Mouse (Mus musculus) neural tube, embryonic 15.5 days (tissue): ENCODE results near the gene Stpg1. TPM values are rescaled to one million over a fixed set of nuclear protein-coding genes. Genes with fewer than 3 reads are reported as not detected.

Experiments used
- ATAC-seq: fragments of 200-750 bp; cut with Nextera tagmentation; 2 replicates; pipeline ENCODE4 v1.8.0; 2017; ENCODE audit warnings: mild to moderate bottlenecking, moderate TSS enrichment, moderate library complexity; ENCODE audit not compliant: low FRiP score
- H3K27ac ChIP-seq: fragments of 300-500 bp; sonication (generic); replicated peaks from 2 replicates; pipeline ENCODE4 v1.5.1; 2015; ENCODE audit warnings: mild to moderate bottlenecking, inconsistent platforms
- H3K27me3 ChIP-seq: fragments of 300-500 bp; sonication (generic); replicated peaks from 2 replicates; pipeline ENCODE4 v1.6.1; 2015; ENCODE audit warnings: inconsistent platforms
- H3K36me3 ChIP-seq: fragments of 300-500 bp; sonication (generic); 2 replicates; pipeline ENCODE4 v1.6.1; 2015; ENCODE audit warnings: inconsistent platforms
- H3K4me1 ChIP-seq: fragments of 300-500 bp; sonication (generic); 2 replicates; pipeline ENCODE4 v1.6.1; 2015; ENCODE audit warnings: inconsistent platforms
- H3K4me2 ChIP-seq: fragments of 300-500 bp; sonication (generic); 2 replicates; pipeline ENCODE4 v1.6.1; 2015; ENCODE audit warnings: inconsistent platforms, mild to moderate bottlenecking, moderate library complexity
- H3K4me3 ChIP-seq: fragments of 300-500 bp; sonication (generic); replicated peaks from 2 replicates; pipeline ENCODE4 v1.5.1; 2015; ENCODE audit warnings: mild to moderate bottlenecking, inconsistent platforms
- H3K9ac ChIP-seq: fragments of 300-500 bp; sonication (generic); replicated peaks from 2 replicates; pipeline ENCODE4 v1.6.1; 2015; ENCODE audit warnings: mild to moderate bottlenecking, inconsistent platforms
- H3K9me3 ChIP-seq: fragments of 300-500 bp; sonication (generic); replicated peaks from 2 replicates; pipeline ENCODE4 v1.6.1; 2016; ENCODE audit warnings: inconsistent platforms
- WGBS: fragments of 180-500 bp; shearing (Covaris S2); methylation state at CpG from one replicate; pipeline ENCODE4 v1.1.7; 2015; ENCODE audit warnings: mixed read lengths; 5-methylcytosine and 5-hydroxymethylcytosine counted together
- polyA plus RNA-seq: library from polyadenylated mRNA; unstranded; fragments of >200 nt; fragmentation: Nextera tagmentation; extraction: Ambion mirVana; gene quantifications from 2 replicates; pipeline ENCODE4 v1.2.1, GENCODE M21; 2015

Stpg1 gene
- polyA plus RNA-seq, 1 experiment from 2014 or later, result 0.37 TPM

DNA sequence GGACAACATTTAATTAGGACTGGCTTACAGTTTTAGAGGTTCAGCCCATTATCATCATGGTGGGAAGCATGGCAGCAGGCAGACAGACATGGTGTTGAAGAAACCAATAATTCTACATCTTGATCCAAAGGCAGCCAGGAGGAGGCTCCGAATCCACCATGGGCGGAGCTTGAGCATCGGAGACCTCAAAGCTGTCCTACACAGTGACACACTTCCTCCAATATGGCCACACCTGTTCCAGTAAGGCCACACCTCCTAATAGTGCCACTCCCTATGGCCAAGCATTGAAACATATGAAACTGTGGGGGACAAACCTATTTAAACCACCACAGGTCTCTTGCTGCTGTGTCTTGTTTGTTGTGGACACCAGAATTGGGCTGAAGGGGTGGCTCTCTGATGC is 40.4 kb downstream of the Stpg1 start:
- peaks cover 12% of the 10 kb centered on the region for H3K4me1 ChIP-seq
- no peaks in the 10 kb centered on the region for H3K36me3 ChIP-seq
- H3K4me2 ChIP-seq, result no peak overlapping the region
- H3K4me3 ChIP-seq, result no peak overlapping the region
- no peak overlapping the region for H3K27ac ChIP-seq
- ATAC-seq, result no peak
- 100% methylated on average over 3 of the region's 3 CpGs for WGBS
- H3K9me3 ChIP-seq, result peaks cover 4% of the 10 kb centered on the region; the same call in 1 of the 2 replicates
- no peak overlapping the region for H3K9ac ChIP-seq
- H3K27me3 ChIP-seq, result 0 out of 2 replicates have a peak, but pooled peaks cover 2% of the 10 kb centered on the region

GRCm38 (mm10) chr4:135539056-135539455 is 44.5 kb downstream of the Stpg1 start:
- H3K4me3 ChIP-seq, result no peak overlapping the region
- H3K36me3 ChIP-seq, result no peaks in the 10 kb centered on the region
- ATAC-seq, result no peak
- no peak overlapping the region for H3K9ac ChIP-seq
- H3K4me2 ChIP-seq, result no peak overlapping the region
- WGBS, result 89% methylated on average over 12 of the region's 12 CpGs
- H3K4me1 ChIP-seq, result peaks cover 8% of the 10 kb centered on the region
- no peaks in the 10 kb centered on the region for H3K9me3 ChIP-seq
- no peak overlapping the region for H3K27ac ChIP-seq
- H3K27me3 ChIP-seq, result 0 out of 2 replicates have a peak, but pooled peaks cover 2% of the 10 kb centered on the region

- Histone ChIP-seq H3K9ac (no peak overlapping the region), H3K9me3 (no peaks in the 10 kb centered on the region), H3K4me3 (no peak overlapping the region), H3K36me3 (no peaks in the 10 kb centered on the region), H3K27me3 (0 out of 2 replicates have a peak, but pooled peaks cover 2% of the 10 kb centered on the region), H3K4me1 (peaks cover 13% of the 10 kb centered on the region), H3K27ac (peak overlapping the region; percentile 54; the same call in 1 of the 2 replicates), H3K4me2 (no peak overlapping the region)
- WGBS, result 42% methylated on average over 9 of the region's 9 CpGs
- ATAC-seq, result peak; percentile 28; the same call in 1 of the 2 replicates
Observed at GRCm38 (mm10) chr4:135540057-135540456, 45.5 kb downstream of the Stpg1 start.

DNA sequence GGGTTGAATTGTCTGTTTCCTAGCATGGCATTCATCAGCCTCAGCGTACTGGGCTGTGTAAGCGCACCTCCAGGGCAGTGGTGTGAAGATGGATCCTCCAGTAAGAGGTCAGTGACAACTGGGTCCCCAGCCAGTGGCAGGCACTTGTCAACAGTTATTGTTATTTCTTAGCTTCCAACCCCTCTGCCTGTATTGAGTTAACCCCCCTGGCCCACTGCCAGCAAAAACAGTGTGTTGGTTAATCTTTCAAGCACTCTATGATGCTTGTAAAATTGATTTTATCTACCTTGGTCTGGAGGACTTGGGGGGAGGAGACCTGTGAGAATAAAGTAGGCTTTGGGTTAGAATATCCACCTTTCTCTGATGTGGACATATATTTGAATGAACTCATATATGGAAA is 49.7 kb downstream of the Stpg1 start:
- H3K4me3 ChIP-seq, result no peak overlapping the region
- H3K4me1 ChIP-seq, result peaks cover 38% of the 10 kb centered on the region
- no peak overlapping the region for H3K4me2 ChIP-seq
- no peak for ATAC-seq
- H3K36me3 ChIP-seq, result no peaks in the 10 kb centered on the region
- 96% methylated on average over 2 of the region's 2 CpGs for WGBS
- no peaks in the 10 kb centered on the region for H3K27me3 ChIP-seq
- H3K9me3 ChIP-seq, result no peaks in the 10 kb centered on the region
- H3K27ac ChIP-seq, result no peak overlapping the region
- H3K9ac ChIP-seq, result no peak overlapping the region

DNA sequence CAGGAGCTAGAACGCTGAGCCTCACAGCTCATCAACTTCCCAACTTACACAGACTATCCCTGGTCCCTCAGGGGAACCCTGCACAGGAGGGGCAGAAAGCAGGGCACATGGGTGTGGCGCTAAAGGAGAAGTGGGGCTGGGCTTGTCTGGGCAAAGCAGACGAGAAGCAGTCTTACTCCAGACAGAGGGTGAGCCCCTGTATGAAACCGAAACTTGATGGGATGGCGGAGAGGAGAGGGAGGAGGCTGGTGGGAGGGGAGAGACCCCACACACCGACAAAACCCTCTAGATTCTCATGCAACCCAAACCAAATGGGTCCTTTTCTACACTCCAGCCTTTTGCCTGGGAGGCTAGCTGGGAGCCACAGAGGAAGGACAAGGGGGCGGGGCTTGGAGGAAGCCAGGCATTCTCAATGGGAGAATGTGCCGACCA is 50.5 kb downstream of the Stpg1 start:
- Histone ChIP-seq H3K9ac (no peak overlapping the region), H3K4me1 (peaks cover 32% of the 10 kb centered on the region), H3K4me3 (no peak overlapping the region; the same call in 1 of the 2 replicates), H3K9me3 (no peaks in the 10 kb centered on the region), H3K36me3 (no peaks in the 10 kb centered on the region), H3K27me3 (no peaks in the 10 kb centered on the region), H3K4me2 (peak overlapping the region; percentile 34), H3K27ac (no peak overlapping the region)
- WGBS, result 22% methylated on average over 8 of the region's 8 CpGs
- ATAC-seq, result no peak

GRCm38 (mm10) chr4:135546008-135546407 is 51.4 kb downstream of the Stpg1 start:
- H3K9me3 ChIP-seq, result no peaks in the 10 kb centered on the region
- peaks cover 30% of the 10 kb centered on the region for H3K4me1 ChIP-seq
- no peak overlapping the region for H3K27ac ChIP-seq
- no peak overlapping the region for H3K4me3 ChIP-seq
- no peaks in the 10 kb centered on the region for H3K36me3 ChIP-seq
- H3K9ac ChIP-seq, result no peak overlapping the region
- no peak overlapping the region for H3K4me2 ChIP-seq
- no peak for ATAC-seq
- no peaks in the 10 kb centered on the region for H3K27me3 ChIP-seq
- 76% methylated on average over 7 of the region's 7 CpGs for WGBS

- ATAC-seq, result no peak
- H3K4me3 ChIP-seq, result no peak overlapping the region
- peaks cover 30% of the 10 kb centered on the region for H3K4me1 ChIP-seq
- H3K27ac ChIP-seq, result no peak overlapping the region
- no peaks in the 10 kb centered on the region for H3K27me3 ChIP-seq
- no peak overlapping the region for H3K9ac ChIP-seq
- H3K4me2 ChIP-seq, result no peak overlapping the region
- H3K36me3 ChIP-seq, result no peaks in the 10 kb centered on the region
- H3K9me3 ChIP-seq, result no peaks in the 10 kb centered on the region
- 82% methylated on average over 4 of the region's 4 CpGs for WGBS
Observed at GRCm38 (mm10) chr4:135546793-135547192, 52.2 kb downstream of the Stpg1 start.

DNA sequence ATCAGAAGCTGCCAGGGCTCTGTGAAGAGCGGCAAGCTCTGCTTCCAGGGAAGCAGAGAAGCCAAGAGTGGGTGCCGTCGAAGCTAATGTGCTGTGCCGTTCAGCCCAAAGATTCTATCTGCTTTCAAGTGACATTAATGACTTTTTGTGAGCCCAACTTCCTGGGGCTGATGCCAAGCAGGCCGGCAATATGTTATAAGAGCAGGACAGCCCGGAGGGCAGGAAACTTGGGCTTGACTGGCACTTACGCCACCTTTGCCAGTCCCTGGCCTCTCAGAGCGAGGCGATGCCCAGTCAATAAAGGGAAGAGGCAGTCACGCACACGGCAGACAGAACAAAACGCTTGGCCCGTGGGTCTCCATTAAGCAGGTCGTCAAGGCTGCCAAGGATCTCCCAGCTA is 53.0 kb downstream of the Stpg1 start:
- no peak overlapping the region for H3K27ac ChIP-seq
- peaks cover 34% of the 10 kb centered on the region for H3K4me1 ChIP-seq
- H3K4me2 ChIP-seq, result no peak overlapping the region
- 33% methylated on average over 14 of the region's 14 CpGs for WGBS
- H3K4me3 ChIP-seq, result no peak overlapping the region
- no peak overlapping the region for H3K9ac ChIP-seq
- ATAC-seq, result 0 out of 2 replicates have a peak, but pooled peaks have one; percentile 33
- H3K36me3 ChIP-seq, result no peaks in the 10 kb centered on the region
- H3K9me3 ChIP-seq, result no peaks in the 10 kb centered on the region
- H3K27me3 ChIP-seq, result no peaks in the 10 kb centered on the region

DNA sequence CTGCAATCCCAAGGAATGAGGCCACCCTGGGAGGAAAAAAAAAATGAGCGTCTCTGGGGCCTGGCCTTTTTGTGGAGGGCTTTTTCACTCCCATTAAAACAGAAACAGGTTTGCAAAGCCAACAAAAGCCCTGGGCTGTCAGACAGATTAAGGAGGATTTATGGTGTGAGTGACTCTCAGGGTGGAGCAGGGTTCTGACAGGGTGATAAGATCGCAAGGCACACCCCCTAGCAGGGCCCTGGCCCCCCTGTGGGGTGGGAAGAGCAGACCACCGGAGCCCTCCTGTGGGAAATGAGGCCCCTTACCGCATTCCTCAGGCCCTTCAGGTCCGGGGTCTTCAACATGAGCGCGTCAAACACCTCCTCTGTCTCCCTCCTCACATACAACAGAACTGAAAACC is 53.5 kb downstream of the Stpg1 start:
- H3K9ac ChIP-seq, result no peak overlapping the region
- H3K4me1 ChIP-seq, result peaks cover 36% of the 10 kb centered on the region
- no peak overlapping the region for H3K27ac ChIP-seq
- no peak overlapping the region for H3K4me3 ChIP-seq
- no peak overlapping the region for H3K4me2 ChIP-seq
- no peak for ATAC-seq
- no peaks in the 10 kb centered on the region for H3K36me3 ChIP-seq
- no peaks in the 10 kb centered on the region for H3K27me3 ChIP-seq
- 18% methylated on average over 7 of the region's 7 CpGs for WGBS
- no peaks in the 10 kb centered on the region for H3K9me3 ChIP-seq

GRCm38 (mm10) chr4:135548521-135549077 is 54.0 kb downstream of the Stpg1 start:
- H3K4me2 ChIP-seq, result no peak overlapping the region
- H3K4me1 ChIP-seq, result peaks cover 38% of the 10 kb centered on the region
- WGBS, result 44% methylated on average over 9 of the region's 9 CpGs
- H3K36me3 ChIP-seq, result no peaks in the 10 kb centered on the region
- H3K9ac ChIP-seq, result no peak overlapping the region
- ATAC-seq, result no peak
- no peaks in the 10 kb centered on the region for H3K27me3 ChIP-seq
- no peak overlapping the region for H3K27ac ChIP-seq
- H3K4me3 ChIP-seq, result no peak overlapping the region
- H3K9me3 ChIP-seq, result no peaks in the 10 kb centered on the region

DNA sequence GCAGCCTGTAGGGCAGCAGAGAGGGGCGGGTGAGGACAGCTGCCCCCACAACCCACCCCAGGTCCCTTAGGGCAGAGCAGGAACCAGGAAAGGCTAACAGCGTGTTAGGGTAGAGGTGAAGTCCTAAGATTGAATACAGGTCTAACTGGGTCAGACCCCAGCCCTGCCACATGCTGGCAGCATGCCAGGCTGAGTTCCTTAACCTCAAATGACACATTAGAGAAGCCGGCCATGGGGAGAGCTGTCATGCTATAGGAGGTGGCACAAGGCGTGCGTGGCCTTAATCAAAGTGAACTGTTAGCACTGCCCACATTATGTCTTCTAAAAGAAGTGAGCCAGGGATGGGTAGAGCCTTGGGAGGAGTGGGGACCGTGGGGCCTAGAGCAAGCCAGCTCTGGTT is 54.7 kb downstream of the Stpg1 start:
- H3K27me3 ChIP-seq, result no peaks in the 10 kb centered on the region
- H3K36me3 ChIP-seq, result no peaks in the 10 kb centered on the region
- 68% methylated on average over 6 of the region's 6 CpGs for WGBS
- H3K9me3 ChIP-seq, result no peaks in the 10 kb centered on the region
- no peak overlapping the region for H3K4me2 ChIP-seq
- no peak overlapping the region for H3K4me3 ChIP-seq
- H3K4me1 ChIP-seq, result peaks cover 38% of the 10 kb centered on the region
- no peak overlapping the region for H3K9ac ChIP-seq
- no peak for ATAC-seq
- no peak overlapping the region for H3K27ac ChIP-seq

- 34% methylated on average over 2 of the region's 2 CpGs for WGBS
- no peak for ATAC-seq
- Histone ChIP-seq H3K4me3 (no peak overlapping the region), H3K9me3 (no peaks in the 10 kb centered on the region), H3K4me2 (no peak overlapping the region), H3K27me3 (peaks cover 2% of the 10 kb centered on the region), H3K27ac (no peak overlapping the region), H3K4me1 (peaks cover 35% of the 10 kb centered on the region), H3K36me3 (no peaks in the 10 kb centered on the region), H3K9ac (no peak overlapping the region)
Observed at GRCm38 (mm10) chr4:135563794-135564193, 69.2 kb downstream of the Stpg1 start.
